Mouse (Mus musculus): ENCODE results near the gene Gm11939.
"Not testable (repeated sequence)": the region's sequence is repeated elsewhere in the genome, so short reads cannot be mapped to it uniquely, and the experiment has no call there.

DNA sequence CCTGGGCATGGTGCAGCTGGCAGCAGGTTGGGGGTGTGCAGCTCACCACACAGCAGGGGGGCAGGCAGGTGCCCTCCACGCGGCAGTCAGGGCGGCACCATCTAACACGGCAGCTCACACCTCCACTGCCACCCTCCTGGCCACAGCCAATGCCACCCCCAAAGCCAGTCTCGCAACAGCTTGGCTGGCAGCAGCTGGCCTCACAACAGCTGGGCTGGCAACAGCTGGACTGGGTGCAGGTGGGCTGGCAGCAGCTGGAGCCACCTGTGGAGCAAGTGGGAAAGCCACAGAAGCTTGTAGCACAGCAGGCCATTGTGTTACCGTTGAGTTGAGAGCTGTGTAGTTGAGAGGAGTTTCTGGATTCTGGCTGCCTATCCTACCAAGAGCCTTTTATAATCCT, 38.5 kb upstream of the Gm11939 start, which contains the start of gene Krtap9-3:
- not testable (repeated sequence) for TF ChIP-seq CTCF, POLR2A (IDR thresholded peaks at IDR 0.05; ENCODE audit: insufficient read depth, low read depth, low read length)
